Mouse (Mus musculus): ENCODE measurements around the gene Olfr71.

The Olfr71 gene

DNA sequence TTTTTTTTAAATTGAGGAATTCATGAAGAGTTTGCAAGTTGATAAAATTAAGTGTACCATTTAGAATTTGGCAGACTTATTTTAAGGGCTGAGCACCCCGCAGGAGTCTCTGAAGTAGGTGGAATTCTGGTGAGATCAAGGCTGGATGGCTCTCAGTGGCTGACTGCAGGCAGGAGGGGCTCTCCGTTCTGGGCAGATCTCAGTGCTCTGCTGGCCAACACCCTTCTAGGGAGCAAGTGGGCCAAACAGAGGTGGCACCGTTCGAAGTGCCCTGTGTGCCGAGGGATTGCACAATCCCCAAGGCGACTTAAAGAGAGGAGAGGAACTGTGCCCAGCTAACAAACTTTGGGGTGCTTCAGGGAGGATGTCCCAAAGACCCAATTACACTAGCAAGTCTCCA lies at the start of gene Olfr71:
Gene Olfr71 (minus strand): TSS at position 387 of the 400 bp plus-strand sequence.
- in situ Hi-C loops (cut with MboI; ENCODE audit: low pct_unique_long_range_greater_than_20kb in 1 of 2, low sequenced_read_pairs in 2 of 2, unreplicated experiment in 1 of 2), result no loop called here

DNA sequence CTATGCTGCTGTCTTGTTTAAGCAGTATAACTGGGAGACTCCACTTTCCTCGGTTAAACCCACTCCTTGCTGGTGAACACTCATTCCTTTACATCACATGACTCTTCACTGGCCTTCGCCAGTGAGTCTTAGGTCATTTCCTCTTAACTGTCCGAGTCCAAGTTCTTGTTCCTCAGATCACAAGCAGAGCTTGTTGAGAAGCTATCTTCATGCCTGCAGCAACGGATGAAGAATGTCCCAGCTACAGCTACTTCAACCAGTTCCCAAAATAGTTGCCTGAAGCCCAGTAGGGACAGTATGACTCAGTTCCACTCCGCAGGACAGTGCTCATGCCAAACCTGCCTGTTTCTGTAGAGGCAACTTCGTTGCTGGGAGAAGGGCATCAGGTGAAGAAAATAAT lies 47.2 kb upstream of the Olfr71 start:
- in situ Hi-C loops (cut with MboI; ENCODE audit: low pct_unique_long_range_greater_than_20kb in 1 of 2, low sequenced_read_pairs in 2 of 2, unreplicated experiment in 1 of 2), result no loop called here

DNA sequence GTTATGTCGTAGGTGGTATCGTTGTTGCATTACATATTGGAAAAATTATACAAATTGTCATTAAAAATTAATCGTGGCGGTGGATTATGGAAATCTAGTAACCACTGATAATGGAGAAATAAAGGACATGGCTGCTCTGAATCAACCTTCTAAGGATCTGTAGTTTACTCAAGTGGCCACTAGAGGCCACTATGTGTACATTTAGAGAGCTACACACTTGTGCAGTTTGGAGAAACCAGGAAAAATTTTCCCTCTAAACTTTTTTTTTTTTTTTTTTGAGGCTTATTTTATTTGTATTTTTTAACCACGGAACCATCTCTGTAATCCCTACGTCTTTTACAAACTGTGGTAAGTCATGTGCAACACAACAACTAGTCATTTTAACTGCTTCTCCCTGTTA lies 35.1 kb upstream of the Olfr71 start:
- in situ Hi-C loops (cut with MboI; ENCODE audit: low pct_unique_long_range_greater_than_20kb in 1 of 2, low sequenced_read_pairs in 2 of 2, unreplicated experiment in 1 of 2), result no loop called here

DNA sequence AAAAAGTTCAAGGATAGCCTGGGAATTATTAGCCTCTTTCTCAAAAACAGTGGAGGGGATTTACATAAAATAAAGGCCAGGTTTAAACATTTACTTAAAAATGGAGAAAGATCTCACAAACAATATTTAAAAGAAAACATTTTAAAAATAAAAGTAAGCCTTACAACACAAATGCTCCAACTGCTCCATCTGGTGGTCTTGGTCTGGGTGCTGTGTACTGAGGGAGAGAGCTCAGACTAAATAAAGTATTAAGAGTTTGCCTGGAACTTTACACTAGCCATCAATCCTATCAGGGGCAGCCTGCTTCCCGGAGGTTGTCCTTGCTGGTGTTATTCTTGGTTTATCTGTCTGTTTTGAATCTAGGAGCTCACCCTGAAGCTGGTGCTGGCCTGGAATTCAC lies 33.0 kb upstream of the Olfr71 start:
- in situ Hi-C loops (cut with MboI; ENCODE audit: low pct_unique_long_range_greater_than_20kb in 1 of 2, low sequenced_read_pairs in 2 of 2, unreplicated experiment in 1 of 2), result no loop called here

DNA sequence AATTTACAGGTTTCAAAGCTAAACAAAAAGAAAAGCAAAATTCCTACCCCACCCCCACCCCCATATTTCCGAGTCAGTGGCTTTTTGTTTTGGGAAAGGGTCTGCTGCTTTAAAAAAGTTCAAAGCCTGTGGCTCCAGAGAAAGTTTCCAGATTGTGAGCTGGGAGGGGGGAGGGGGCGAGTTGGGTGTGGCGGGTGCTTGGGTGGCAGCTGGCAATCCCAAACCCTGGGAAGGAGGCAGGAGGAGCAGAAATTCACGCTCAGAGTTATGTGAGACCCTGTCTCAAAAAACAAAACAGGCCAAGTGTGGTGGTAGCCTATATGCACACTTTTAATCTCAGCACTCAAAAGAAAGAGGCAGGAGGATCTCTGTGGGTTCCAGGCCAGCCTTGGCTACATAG lies 32.6 kb upstream of the Olfr71 start:
- in situ Hi-C loops (cut with MboI; ENCODE audit: low pct_unique_long_range_greater_than_20kb in 1 of 2, low sequenced_read_pairs in 2 of 2, unreplicated experiment in 1 of 2), result no loop called here

DNA sequence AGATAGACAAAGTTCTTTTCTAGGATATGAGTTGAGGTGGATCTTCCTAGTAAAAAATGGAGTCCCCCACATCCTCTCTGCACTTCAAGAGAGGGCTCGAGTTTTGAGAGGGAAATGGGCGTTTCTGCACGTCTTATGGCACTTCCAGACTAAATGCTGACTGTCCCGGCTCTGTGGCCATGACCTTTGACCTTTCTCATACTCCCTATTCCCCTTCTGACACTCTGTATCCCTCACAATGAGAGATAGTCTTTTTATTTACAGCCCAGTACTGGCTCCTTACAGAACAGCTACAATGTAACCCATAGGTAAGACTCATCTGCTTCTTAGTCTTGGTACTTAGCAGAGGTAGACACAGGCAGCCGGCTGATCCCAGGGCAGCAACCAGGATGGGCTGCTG lies 31.5 kb upstream of the Olfr71 start:
- in situ Hi-C loops (cut with MboI; ENCODE audit: low pct_unique_long_range_greater_than_20kb in 1 of 2, low sequenced_read_pairs in 2 of 2, unreplicated experiment in 1 of 2), result no loop called here

DNA sequence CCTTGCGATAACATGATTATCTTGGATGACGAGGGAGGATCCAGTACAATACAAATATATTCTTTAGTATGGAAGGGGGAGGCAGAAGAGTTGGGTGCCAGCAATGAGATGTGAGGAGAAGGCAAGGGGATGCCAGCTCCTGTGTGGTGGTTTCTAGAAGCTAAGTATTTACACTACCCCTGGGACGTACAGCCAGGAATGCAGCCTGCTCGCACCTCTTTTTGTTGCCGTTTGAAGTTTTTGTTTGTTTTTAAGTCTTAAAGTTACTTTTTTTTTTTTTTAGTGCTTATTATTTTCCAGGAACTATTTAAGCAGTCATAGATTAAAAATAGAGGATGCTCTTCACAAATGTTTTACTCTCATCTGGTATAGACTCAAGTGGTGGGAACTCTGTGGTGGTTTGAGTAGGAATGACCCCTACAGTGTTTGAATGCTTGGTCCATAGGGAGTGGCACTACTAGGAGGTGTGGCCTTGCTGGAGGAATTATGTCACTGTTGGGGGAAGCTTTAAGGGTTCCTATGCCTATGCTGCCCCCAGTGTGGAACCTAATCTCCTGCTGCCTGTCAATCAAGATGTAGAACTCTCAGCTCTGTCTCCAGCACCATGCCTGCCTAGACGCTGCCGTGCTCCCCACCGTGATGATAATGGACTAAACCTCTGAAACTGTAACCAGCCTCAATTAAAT lies 29.1 kb upstream of the Olfr71 start:
- in situ Hi-C loops (cut with MboI; ENCODE audit: low pct_unique_long_range_greater_than_20kb in 1 of 2, low sequenced_read_pairs in 2 of 2, unreplicated experiment in 1 of 2), result no loop called here

DNA sequence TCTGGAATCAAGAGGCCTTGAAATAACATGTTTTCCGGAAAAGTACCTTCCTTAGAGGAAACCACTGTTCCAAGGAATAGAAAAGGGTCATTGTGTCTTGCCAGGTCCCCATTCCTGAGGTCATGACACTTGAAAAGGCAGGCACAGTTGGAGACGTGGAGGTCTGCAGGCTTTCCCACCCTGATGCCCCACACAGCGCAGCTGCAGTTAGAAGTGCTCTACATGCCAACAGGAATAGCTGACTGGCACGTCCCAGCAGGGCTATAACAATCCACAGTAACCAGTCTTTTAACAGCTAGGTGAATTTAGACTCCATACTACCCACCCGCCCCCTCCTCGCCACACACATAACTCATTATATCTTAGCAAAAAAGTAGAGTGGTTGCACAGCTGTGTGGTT lies 27.1 kb upstream of the Olfr71 start:
- in situ Hi-C loops (cut with MboI; ENCODE audit: low pct_unique_long_range_greater_than_20kb in 1 of 2, low sequenced_read_pairs in 2 of 2, unreplicated experiment in 1 of 2), result no loop called here

DNA sequence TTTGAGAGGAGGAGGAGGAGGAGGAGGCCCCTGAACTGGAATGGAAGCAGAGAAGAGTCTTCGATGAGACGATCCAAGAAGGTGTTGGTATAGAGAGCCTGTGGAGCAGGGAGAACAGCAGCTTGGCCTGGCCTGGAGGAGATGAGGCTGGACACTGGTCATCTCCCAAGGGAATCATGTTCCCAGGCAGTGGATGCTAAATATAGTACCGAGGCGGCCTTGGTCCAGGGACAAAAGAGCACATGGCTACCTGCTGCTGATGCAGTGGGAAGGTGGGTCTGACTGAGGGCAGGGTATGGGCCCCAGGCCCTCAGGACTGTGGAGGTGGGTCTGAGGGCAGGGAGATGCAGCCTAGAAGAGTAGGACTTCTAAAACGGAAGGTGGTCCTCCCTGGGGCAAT lies 23.1 kb upstream of the Olfr71 start:
- in situ Hi-C loops (cut with MboI; ENCODE audit: low pct_unique_long_range_greater_than_20kb in 1 of 2, low sequenced_read_pairs in 2 of 2, unreplicated experiment in 1 of 2), result no loop called here

DNA sequence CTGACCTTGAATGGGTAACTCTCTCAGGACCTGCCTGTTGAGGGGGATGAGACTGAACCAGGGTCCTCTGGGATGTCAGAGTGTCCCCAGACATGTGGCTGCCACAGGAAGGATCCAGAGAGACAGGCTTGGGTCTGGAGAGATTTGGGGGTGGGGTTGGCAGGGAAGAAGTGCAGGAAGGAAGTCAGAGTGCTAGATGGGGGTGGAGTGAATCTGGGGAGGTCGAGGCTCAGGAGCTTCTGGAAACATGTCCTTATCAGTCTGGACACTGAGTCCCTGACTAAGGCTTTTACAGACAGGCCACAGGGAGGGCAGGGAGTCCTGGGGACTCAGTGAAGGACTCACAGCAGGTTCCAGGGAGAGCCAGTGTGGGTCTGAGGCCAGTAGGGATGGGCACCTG lies 22.1 kb upstream of the Olfr71 start:
- in situ Hi-C loops (cut with MboI; ENCODE audit: low pct_unique_long_range_greater_than_20kb in 1 of 2, low sequenced_read_pairs in 2 of 2, unreplicated experiment in 1 of 2), result no loop called here

DNA sequence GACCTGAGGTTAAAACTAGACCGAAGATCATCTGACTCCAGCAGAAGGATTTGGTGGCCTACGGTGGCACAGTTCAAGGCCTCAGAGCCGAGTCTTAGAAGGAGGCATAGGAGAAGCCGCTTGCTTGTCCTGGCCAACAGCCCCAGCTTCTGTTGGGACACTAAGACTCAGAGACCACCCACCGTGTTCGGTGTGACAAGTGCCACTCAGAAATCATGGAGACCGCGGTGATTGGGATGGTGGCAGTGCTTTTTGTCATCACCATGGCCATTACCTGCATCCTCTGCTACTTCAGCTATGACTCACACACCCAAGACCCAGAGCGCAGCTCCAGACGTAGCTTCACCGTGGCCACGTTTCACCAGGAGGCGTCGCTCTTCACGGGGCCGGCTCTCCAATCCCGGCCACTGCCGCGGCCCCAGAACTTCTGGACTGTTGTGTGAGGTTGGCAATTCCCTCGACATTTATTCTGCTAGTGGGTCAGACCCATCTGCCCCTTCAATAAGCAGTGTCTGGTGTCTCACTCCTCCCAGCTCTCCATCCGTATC lies 20.8 kb upstream of the Olfr71 start:
- in situ Hi-C loops (cut with MboI; ENCODE audit: low pct_unique_long_range_greater_than_20kb in 1 of 2, low sequenced_read_pairs in 2 of 2, unreplicated experiment in 1 of 2), result no loop called here

DNA sequence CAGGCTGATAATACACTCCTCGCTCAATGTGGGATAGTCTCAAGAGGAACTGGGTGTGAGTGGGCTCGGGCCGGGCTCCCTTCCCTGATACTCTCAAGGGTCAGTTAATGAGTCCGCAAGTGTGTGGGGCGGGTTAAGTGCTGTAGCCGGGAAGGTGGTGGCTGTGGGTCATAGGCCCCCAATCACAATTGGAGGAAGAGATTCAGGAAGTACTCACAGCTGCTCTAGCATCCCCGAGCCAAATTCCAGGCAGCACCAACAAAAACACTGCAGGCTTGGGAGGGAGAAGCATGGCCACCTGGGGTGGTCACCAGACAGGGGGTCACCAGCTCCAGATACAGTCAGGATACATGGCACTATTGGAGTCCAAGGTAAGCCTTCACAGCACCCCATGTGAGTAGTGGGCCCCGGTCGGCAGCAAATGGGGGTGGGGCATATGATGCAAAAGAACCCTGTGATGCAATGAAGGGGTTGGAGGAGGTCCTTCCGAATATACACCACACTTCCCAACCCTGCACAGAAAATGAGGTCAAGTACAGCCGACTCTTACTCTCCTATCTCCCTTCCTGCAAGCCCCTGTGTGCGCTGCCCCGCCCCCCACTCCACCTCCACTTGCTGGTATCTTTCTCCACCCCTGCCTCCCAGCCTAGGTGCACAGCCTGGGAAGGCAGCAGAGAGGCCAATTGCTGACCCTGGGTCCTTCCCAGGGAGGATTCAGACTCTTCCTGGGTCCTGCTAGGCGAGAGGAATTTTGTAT lies 19.9 kb upstream of the Olfr71 start, which contains the start of gene Spaar:
Gene Spaar (plus strand): TSS at position 241 of the 757 bp plus-strand sequence.
- in situ Hi-C loops (cut with MboI; ENCODE audit: low pct_unique_long_range_greater_than_20kb in 1 of 2, low sequenced_read_pairs in 2 of 2, unreplicated experiment in 1 of 2), result no loop called here

DNA sequence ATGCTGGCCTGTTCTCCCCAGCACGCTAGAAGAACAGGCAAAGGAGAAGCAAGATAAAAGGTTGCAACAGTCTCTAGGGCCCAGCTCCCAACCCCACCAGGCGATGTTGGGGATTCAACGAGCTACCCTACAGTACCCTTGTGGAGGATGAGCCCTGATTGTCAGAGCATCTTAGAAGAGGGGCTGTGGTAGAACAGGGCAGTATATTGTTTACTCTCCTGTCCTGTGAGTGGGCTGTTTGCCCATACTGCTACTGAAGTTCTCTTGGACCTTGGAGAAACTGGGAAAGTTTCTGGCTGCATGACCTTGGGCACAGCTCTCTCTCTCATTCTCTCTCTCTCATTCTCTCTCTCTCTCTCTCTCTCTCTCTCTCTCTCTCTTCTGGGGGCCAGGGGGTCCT lies 19.1 kb upstream of the Olfr71 start:
- in situ Hi-C loops (cut with MboI; ENCODE audit: low pct_unique_long_range_greater_than_20kb in 1 of 2, low sequenced_read_pairs in 2 of 2, unreplicated experiment in 1 of 2), result no loop called here

DNA sequence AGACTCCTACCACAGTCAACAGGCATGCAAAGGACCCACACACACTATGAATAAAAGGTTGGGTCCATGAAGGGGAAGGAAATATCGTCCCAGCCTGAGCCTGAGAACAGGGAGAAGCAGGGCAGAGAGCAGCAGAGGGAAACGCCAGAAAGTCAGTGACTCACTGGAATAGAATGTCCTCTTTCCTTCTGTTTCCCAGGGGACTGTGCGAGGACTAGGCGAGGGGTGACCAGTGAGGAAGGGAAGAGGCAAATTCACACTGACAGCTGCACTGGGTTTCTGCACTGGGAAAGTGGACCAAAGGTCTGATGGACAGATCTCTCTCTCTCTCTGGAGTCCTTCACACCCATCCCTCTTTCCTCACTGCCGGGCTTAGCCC lies 18.5 kb upstream of the Olfr71 start:
- in situ Hi-C loops (cut with MboI; ENCODE audit: low pct_unique_long_range_greater_than_20kb in 1 of 2, low sequenced_read_pairs in 2 of 2, unreplicated experiment in 1 of 2), result no loop called here

DNA sequence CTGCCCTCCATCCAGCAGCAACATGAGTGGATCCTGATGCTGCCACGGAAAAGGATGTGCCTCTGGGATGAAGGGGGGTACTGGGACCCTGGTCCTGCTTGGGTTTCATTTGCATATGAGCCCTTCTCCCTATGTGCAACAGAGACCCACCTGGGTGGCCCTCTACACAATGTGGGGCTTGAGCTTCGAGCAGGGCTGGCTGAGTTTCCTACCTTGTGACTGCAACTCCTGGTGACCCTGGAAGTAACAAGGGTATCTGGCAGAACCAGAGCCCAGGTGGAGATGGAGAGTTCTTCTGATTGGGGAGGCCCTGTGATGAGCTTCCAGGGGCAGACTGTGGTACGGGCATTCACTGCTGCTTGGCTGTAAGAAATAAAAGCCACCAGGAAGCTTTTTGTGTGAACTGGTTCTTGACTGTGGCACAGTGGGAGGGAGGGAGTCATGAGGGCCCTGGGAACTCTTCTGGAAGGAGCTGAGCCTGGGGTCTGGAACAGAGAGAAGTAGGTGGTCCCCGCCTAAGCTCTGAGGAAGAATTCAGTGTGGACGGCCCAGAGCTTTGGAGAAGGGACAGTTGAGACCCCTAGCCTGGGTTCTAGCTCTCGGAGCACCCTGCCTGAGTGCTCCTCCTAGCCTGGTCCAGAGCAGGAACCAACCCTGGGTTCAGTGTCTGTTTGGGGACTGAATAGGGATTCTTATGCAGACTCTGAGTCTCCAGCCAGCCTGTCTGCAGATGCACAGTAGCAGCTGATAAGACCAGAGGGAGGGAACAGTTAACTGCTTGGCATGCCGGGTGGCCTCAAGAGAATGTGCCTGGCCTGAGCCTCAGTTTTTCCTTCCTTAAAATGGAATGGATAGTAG lies 17.9 kb upstream of the Olfr71 start:
- in situ Hi-C loops (cut with MboI; ENCODE audit: low pct_unique_long_range_greater_than_20kb in 1 of 2, low sequenced_read_pairs in 2 of 2, unreplicated experiment in 1 of 2), result no loop called here

DNA sequence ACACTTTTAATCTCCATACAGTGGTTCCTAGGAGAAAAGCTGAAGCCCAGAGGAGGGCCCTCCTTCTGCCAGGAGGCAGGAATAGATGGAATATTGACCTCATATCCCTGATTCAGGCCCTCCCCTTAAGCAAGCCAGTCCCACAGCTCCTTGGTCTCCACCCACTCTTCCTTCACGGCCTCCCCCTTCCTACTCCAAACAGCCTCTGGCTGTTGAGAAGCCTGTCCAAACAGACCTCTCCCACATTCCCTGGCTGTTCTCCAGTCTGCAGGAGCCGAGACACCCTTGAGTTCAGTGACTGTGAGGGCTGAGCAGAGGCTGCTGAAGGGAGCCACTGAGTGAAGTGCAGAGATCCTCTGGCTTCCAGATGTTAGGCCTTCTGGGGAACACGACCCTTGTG lies 16.9 kb upstream of the Olfr71 start, which contains the start of gene Hrct1:
Gene Hrct1 (plus strand): TSS at position 194 of the 400 bp plus-strand sequence.
- in situ Hi-C loops (cut with MboI; ENCODE audit: low pct_unique_long_range_greater_than_20kb in 1 of 2, low sequenced_read_pairs in 2 of 2, unreplicated experiment in 1 of 2), result no loop called here

DNA sequence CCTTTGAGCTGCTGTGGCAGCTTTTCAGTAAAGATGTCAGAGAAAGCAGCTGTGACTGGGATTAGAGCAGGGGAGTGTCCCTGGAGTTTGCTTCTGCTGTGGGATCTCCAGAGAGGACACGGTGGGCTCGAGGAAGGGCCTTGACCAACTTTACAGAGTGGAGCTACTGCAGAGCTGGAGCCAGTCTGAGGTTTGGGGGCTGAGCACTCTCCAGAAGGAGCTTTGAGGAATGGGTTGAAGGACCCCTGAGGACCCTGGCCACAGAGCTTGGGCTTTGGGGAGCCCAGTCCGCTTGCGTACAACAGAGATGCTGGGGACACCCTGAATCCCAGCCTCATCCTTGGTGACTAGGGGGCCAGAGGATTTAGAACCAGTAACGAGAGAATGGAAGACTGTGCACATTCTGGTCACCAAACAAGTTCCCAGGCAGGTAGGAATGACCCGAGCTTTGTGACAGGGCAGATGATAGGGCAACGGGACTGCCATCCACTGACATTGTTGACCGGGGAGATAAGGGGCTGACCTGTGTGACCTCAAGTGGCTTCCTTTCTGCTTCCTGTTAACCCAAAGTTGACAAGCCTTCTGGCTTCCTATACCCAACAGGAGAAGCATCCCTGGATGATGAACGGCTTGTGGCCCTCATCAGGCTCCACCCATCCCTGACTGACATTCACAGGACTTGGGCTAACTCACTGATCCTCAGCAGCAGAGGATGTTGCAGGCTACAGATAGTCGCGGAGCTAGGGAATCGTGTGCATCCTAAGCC lies 16.4 kb upstream of the Olfr71 start:
- in situ Hi-C loops (cut with MboI; ENCODE audit: low pct_unique_long_range_greater_than_20kb in 1 of 2, low sequenced_read_pairs in 2 of 2, unreplicated experiment in 1 of 2), result no loop called here

DNA sequence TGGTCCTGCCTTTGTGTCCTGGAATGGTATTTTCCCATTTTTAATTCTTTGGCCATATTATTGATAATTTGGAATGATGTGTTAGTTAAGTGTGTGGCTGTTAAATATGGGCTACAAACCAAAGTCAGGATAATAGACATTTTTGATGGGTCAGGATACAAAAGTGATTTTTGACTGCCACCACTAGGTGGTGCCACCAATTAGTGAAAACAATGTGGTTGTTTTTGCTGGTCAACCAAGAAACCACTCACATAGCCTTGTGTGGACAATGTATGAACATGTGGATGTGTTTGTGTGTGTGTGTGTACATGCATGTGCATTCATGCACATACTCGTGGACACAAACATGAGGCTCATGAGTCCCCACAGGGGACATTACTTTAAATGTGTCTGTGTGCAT lies 14.7 kb upstream of the Olfr71 start:
- in situ Hi-C loops (cut with MboI; ENCODE audit: low pct_unique_long_range_greater_than_20kb in 1 of 2, low sequenced_read_pairs in 2 of 2, unreplicated experiment in 1 of 2), result no loop called here
